Mouse (Mus musculus) cerebellum, postnatal 4 days (tissue): ENCODE results near the gene Krtap21-1.

Source experiments
- DNase-seq, 2 experiments: peaks; one replicate each; pipeline ENCODE4 v3.0.0; 2022; ENCODE audit warnings: low spot score in 2 of 2, mixed read lengths in 1 of 2

The Krtap21-1 gene

GRCm38 (mm10) chr16:89403768-89404167 is at the start of gene Krtap21-1:
Krtap21-1 (minus strand) TSS chr16:89403868.
- DNase-seq, result no peak

- DNase-seq, result no peak
Observed at GRCm38 (mm10) chr16:89429586-89429985, 25.9 kb upstream of the Krtap21-1 start.

DNA sequence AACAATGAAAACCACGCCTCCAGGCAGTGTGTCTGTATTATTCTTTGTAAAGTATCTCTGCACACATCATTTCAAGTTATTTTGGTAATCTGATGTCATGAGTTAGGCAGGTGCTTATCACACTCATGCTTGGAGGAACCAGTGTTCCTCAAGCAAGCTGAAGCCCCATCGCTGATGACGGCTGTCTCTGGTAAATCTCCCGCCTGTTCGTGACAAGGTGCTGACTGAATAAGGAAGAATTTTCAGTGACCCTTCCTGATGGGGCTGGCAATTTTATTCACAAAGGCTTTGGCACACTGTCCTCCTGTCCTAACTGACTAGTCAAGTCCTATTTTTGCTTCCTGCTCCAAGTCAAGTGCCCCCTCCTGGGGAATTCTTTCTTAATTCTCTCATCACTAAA is 21.6 kb upstream of the Krtap21-1 start:
- DNase-seq, result no peak

GRCm38 (mm10) chr16:89420011-89420410 is 16.3 kb upstream of the Krtap21-1 start, which contains the start of gene Krtap6-2:
Krtap6-2 (minus strand) TSS chr16:89420111.
- no peak for DNase-seq

DNA sequence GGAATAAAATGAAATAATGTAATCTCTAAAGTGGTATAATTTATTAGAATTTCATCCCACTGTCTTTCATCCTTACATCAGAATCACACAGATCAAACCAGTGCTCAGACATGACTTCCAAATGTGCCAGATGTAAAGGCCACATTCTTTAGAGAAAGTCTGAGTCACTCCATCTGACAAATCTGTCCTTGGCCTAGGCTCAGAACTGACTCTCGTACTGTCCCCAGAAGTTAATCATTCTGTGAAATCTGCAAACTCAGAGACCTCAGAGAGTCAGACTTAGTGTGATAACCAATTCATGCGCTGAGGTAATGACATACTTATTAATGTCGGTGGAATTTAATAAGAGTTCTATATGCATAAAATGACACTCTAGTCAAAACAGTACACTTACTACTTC is 12.6 kb upstream of the Krtap21-1 start:
- DNase-seq, result no peak

DNA sequence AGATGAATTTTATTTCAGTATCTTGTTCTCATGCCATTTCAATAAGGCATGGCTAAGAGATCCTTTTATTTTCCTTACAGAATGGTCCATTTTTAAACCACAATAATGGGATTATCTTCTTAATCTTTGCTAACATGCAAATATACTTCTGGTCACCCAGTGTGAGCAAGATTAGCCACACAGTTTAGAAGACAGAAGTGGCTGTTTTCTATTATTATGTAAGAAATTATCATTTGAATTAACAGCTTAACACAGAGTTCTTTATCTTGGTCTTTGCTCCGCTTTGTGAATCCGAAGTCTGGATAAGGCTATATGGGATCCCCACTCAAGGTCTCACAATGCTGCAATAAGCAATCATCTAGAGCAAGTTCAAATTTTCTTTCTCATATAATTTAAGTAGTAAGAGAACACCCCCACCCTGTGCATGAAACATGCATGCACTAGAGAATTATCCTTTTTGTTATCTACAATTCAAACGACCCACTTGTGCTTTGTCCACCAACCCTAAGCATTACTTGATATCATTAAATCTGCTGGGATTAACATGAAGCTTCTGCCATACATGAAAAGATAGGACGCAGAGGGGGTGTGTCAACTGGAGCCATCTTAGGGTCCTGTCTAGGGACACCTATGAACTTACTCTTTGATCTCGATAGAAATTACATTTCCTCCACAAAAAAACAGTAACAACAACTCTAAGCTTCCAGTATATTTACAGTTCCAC is 6.8 kb upstream of the Krtap21-1 start:
- DNase-seq, result no peak

DNA sequence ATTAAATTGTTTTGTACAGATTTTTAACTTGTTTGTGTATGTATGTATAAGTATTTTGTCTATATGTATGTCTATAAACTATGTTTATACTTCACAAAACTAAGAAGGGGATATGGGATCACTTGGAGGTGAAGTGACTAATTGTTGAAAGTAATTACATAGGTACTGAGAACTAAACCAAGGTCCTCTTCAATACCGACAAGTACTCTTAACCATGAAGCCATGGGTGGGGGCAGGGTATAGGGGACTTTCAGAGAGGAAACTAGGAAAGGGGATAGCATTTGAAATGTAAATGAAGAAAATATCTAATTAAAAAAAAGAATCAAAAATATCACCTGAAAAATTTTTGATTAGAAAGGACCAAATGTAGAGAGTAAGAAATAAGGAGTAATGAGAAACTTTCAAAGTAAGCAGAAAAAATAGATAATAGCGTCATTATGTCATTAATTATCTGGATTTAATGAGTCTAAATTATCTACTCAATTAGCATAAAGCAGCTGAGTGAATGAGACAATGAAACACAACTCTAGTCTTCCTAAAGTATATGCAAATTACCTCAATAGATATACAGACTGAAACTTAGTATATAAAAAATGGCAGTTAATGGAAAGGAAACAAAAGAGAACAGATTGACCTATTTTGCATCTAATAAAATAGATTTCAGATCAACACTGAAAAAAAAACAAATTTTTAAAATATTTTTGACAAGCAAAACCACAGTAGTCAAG is 30.8 kb downstream of the Krtap21-1 start:
- no peak for DNase-seq
